Mouse (Mus musculus): ENCODE results near the gene Zfp579. TPM values are rescaled to one million over a fixed set of nuclear protein-coding genes. Genes with fewer than 3 reads are reported as not detected.

Zfp579 gene
- polyA plus RNA-seq (2015; fragmentation: Nextera tagmentation; extraction: Ambion mirVana) = 37.5 and 40.0 TPM in 2 replicates

GRCm38 (mm10) chr7:4996003-4996895 lies at the start of gene Zfp579:
Gene Zfp579, minus strand, starts transcription at chr7:4996158.

DNA sequence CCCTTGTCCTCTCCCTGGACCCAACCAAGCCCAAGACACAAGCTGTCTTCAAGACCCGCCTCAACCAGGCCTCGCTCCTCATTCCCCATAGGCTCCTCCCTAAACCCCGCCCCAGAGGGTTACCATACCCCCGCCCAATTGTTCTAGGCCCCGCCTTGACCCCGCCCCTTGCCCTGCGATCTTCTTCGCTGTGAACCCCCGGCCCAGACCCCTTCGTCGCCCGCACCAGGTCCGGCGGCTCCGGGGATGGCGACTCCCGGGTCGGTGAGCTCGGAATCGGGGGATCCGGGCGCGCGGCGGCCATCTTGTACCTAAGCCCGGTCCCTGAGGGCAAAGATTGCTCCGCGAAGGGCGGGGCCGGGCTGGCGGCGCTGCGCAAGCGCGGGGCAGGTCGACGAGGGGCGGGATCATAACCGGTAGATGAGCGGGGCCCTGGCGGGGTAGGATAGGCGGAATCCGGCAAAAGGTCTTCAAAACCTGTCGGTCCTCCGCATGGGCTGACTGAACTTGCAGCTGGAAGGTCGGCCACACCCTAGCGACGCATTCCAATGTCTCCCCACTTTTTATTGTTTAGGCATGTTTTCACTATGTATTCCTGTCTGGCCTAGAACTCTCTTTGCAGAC lies 42.3 kb upstream of the Zfp579 start, which contains the start of gene Zfp784:
Gene Zfp784, minus strand, starts transcription at position 338 of the 624 bp plus-strand sequence.

DNA sequence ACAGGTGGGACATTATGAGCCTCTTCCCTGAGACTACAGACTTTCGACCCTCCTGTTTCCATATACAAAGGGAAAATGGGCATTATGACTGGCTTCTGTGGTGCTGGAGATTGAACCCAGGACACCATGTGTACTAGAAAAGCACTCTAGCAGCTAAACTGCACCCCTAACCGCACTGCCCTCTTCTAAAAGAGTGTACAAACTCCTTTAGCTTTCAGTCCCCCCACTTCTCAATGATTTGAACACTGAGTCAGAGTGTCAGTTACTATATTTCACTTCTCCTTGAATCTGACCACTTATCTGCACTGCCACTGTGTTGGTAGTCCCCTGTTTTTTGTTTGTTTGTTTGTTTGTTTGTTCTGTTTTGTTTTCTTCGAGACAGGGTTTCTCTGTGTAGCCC lies 37.9 kb upstream of the Zfp579 start, which contains the start of gene 4632433K11Rik:
Gene 4632433K11Rik, plus strand, starts transcription at position 301 of the 400 bp plus-strand sequence.

GRCm38 (mm10) chr7:5020000-5020681 lies 24.2 kb upstream of the Zfp579 start, which contains the start of the genes Zfp865 and Ccdc106:
Gene Zfp865, plus strand, starts transcription at chr7:5020376.
Gene Ccdc106, plus strand, starts transcription at chr7:5020553.

GRCm38 (mm10) chr7:5015118-5016001 lies 19.4 kb upstream of the Zfp579 start, which contains the start of gene Gm44973:
Gene Gm44973, plus strand, starts transcription at chr7:5015496.

GRCm38 (mm10) chr7:5014251-5015117 lies 18.5 kb upstream of the Zfp579 start, which contains the start of the genes Zfp524 and Fiz1:
Gene Zfp524, plus strand, starts transcription at chr7:5014415.
Gene Fiz1, minus strand, starts transcription at chr7:5014697.

GRCm38 (mm10) chr7:4971068-4971467 lies 24.9 kb downstream of the Zfp579 start, which contains the start of gene Sbk3:
Gene Sbk3, minus strand, starts transcription at chr7:4971168.

GRCm38 (mm10) chr7:4964272-4964671 lies 31.7 kb downstream of the Zfp579 start, which contains the start of gene Sbk2:
Gene Sbk2, minus strand, starts transcription at chr7:4964406.

Other genes with a start within 250 kb of the Zfp579 start
- 64.8 and 72.7 TPM in 2 replicates for gene Cox6b2, start 243.1 kb downstream of the Zfp579 start, polyA plus RNA-seq (2015; fragmentation: Nextera tagmentation; extraction: Ambion mirVana)
- not detected in 2 replicates for gene Fam71e2, start 224.9 kb downstream of the Zfp579 start, polyA plus RNA-seq (2015; fragmentation: Nextera tagmentation; extraction: Ambion mirVana)
- gene Il11, start 213.3 kb downstream of the Zfp579 start, polyA plus RNA-seq (2015; fragmentation: Nextera tagmentation; extraction: Ambion mirVana) = 1.3 and 1.4 TPM in 2 replicates
- not detected in 2 replicates for gene Tmem190, start 213.2 kb downstream of the Zfp579 start, polyA plus RNA-seq (2015; fragmentation: Nextera tagmentation; extraction: Ambion mirVana)
- 15.1 and 19.9 TPM in 2 replicates for gene Tmem238, start 206.5 kb downstream of the Zfp579 start, polyA plus RNA-seq (2015; fragmentation: Nextera tagmentation; extraction: Ambion mirVana)
- gene Rpl28, start 203.3 kb downstream of the Zfp579 start, polyA plus RNA-seq (2015; fragmentation: Nextera tagmentation; extraction: Ambion mirVana) = 306 and 332 TPM in 2 replicates
- gene Ube2s, start 183.6 kb downstream of the Zfp579 start, polyA plus RNA-seq (2015; fragmentation: Nextera tagmentation; extraction: Ambion mirVana) = 236 and 237 TPM in 2 replicates
- 8.2 and 11.1 TPM in 2 replicates for gene Shisa7, start 151.5 kb downstream of the Zfp579 start, polyA plus RNA-seq (2015; fragmentation: Nextera tagmentation; extraction: Ambion mirVana)
- gene Isoc2b, start 125.9 kb downstream of the Zfp579 start, polyA plus RNA-seq (2015; fragmentation: Nextera tagmentation; extraction: Ambion mirVana) = 3.1 and 4.0 TPM in 2 replicates
- gene Isoc2a, start 119.0 kb downstream of the Zfp579 start, polyA plus RNA-seq (2015; fragmentation: Nextera tagmentation; extraction: Ambion mirVana) = 0.85 and 0.86 TPM in 2 replicates
- gene Gm36210, start 89.6 kb downstream of the Zfp579 start, polyA plus RNA-seq (2015; fragmentation: Nextera tagmentation; extraction: Ambion mirVana) = 0.42 TPM in 1 of 2 replicates, not detected in the other
- 3.0 and 4.2 TPM in 2 replicates for gene Zfp628, start 80.9 kb downstream of the Zfp579 start, polyA plus RNA-seq (2015; fragmentation: Nextera tagmentation; extraction: Ambion mirVana)
- 35.0 and 39.1 TPM in 2 replicates for gene Nat14, start 74.1 kb downstream of the Zfp579 start, polyA plus RNA-seq (2015; fragmentation: Nextera tagmentation; extraction: Ambion mirVana)
- gene Ssc5d, start 70.4 kb downstream of the Zfp579 start, polyA plus RNA-seq (2015; fragmentation: Nextera tagmentation; extraction: Ambion mirVana) = 0.88 and 1.3 TPM in 2 replicates
- gene Sbk2, start 31.8 kb downstream of the Zfp579 start, polyA plus RNA-seq (2015; fragmentation: Nextera tagmentation; extraction: Ambion mirVana) = not detected in 2 replicates
- gene Sbk3, start 25.0 kb downstream of the Zfp579 start, polyA plus RNA-seq (2015; fragmentation: Nextera tagmentation; extraction: Ambion mirVana) = 0.12 and 0.25 TPM in 2 replicates
- gene Zfp524, start 18.3 kb upstream of the Zfp579 start, polyA plus RNA-seq (2015; fragmentation: Nextera tagmentation; extraction: Ambion mirVana) = 5.8 and 6.8 TPM in 2 replicates
- 22.9 and 26.6 TPM in 2 replicates for gene Fiz1, start 18.5 kb upstream of the Zfp579 start, polyA plus RNA-seq (2015; fragmentation: Nextera tagmentation; extraction: Ambion mirVana)
- 1.3 and 2.1 TPM in 2 replicates for gene Gm44973, start 19.3 kb upstream of the Zfp579 start, polyA plus RNA-seq (2015; fragmentation: Nextera tagmentation; extraction: Ambion mirVana)
- gene Zfp865, start 24.2 kb upstream of the Zfp579 start, polyA plus RNA-seq (2015; fragmentation: Nextera tagmentation; extraction: Ambion mirVana) = 5.1 and 5.6 TPM in 2 replicates
- 72.3 and 78.9 TPM in 2 replicates for gene Ccdc106, start 24.4 kb upstream of the Zfp579 start, polyA plus RNA-seq (2015; fragmentation: Nextera tagmentation; extraction: Ambion mirVana)
- not detected in 2 replicates for gene 4632433K11Rik, start 38.0 kb upstream of the Zfp579 start, polyA plus RNA-seq (2015; fragmentation: Nextera tagmentation; extraction: Ambion mirVana)
- 6.1 and 7.8 TPM in 2 replicates for gene Zfp784, start 42.3 kb upstream of the Zfp579 start, polyA plus RNA-seq (2015; fragmentation: Nextera tagmentation; extraction: Ambion mirVana)
- gene Zfp580, start 55.4 kb upstream of the Zfp579 start, polyA plus RNA-seq (2015; fragmentation: Nextera tagmentation; extraction: Ambion mirVana) = 128 and 133 TPM in 2 replicates
- 72.7 and 76.9 TPM in 2 replicates for gene U2af2, start 66.0 kb upstream of the Zfp579 start, polyA plus RNA-seq (2015; fragmentation: Nextera tagmentation; extraction: Ambion mirVana)
- 93.4 and 120 TPM in 2 replicates for gene Epn1, start 84.1 kb upstream of the Zfp579 start, polyA plus RNA-seq (2015; fragmentation: Nextera tagmentation; extraction: Ambion mirVana)
- not detected in 2 replicates for gene Rfpl4, start 120.8 kb upstream of the Zfp579 start, polyA plus RNA-seq (2015; fragmentation: Nextera tagmentation; extraction: Ambion mirVana)
- gene Rasl2-9, start 129.8 kb upstream of the Zfp579 start, polyA plus RNA-seq (2015; fragmentation: Nextera tagmentation; extraction: Ambion mirVana) = 0.81 and 0.85 TPM in 2 replicates
- not detected in 2 replicates for gene Vmn1r55, start 153.5 kb upstream of the Zfp579 start, polyA plus RNA-seq (2015; fragmentation: Nextera tagmentation; extraction: Ambion mirVana)
- gene Vmn1r56, start 200.6 kb upstream of the Zfp579 start, polyA plus RNA-seq (2015; fragmentation: Nextera tagmentation; extraction: Ambion mirVana) = not detected in 2 replicates
- gene Vmn1r57, start 222.3 kb upstream of the Zfp579 start, polyA plus RNA-seq (2015; fragmentation: Nextera tagmentation; extraction: Ambion mirVana) = not detected in 2 replicates